Comparison of ENCODE assay signal across 22 mouse cellular contexts in genomic region chr11:66522376-66522775, GRCm38 (mm10). TPM values are rescaled to one million over a fixed set of nuclear protein-coding genes. Genes with fewer than 3 reads are reported as not detected.
DNase-seq lines count a peak whose midpoint lies in the region; ATAC-seq and TF ChIP-seq lines count a peak whose summit lies in the region.
"Had no signal": no experiment of that assay in that cellular context is flagged by ENCODE, and none has a peak within 500 bp of the region (broad histone marks: within the 10 kb centered on the region; RNA-seq: fewer than 3 reads in every experiment).

No protein-coding gene starts in this region.

- no peak for TF ChIP-seq EP300 in heart, adult 2 months (IDR thresholded peaks at IDR 0.05; ENCODE audit: insufficient read depth, low read depth, low read length)

- DNase-seq in forebrain, postnatal 0 days = peak; percentile 71
- DNase-seq in left cerebral cortex, postnatal 10 days (ENCODE audit: extremely low spot score in 1 of 2, low spot score in 2 of 2) = peak; percentile 20 to 32
- no peak for DNase-seq in left cerebral cortex, adult 2 months (ENCODE audit: extremely low spot score in 1 of 2, low spot score in 2 of 2)
- no peak for DNase-seq in hindbrain, postnatal 0 days (ENCODE audit: low spot score)
- no peak for DNase-seq in heart, adult 2 months
- DNase-seq: adrenal gland, postnatal 10 days; cerebellum, adult 18-20 months; cerebellum, postnatal 36 days; gastrocnemius, postnatal 25 days; heart, postnatal 14 days; liver; lung, adult 2 months; lung, postnatal 4 days; thymus, adult 18-20 months had no signal

- intact Hi-C loops in left cerebral cortex, postnatal 10 days (cut with DNase I) = loop anchor here (10.0 kb wide), 1 partner anchor 288 kb away; no protein-coding TSS in a partner anchor
- intact Hi-C loops in left cerebral cortex, adult 2 months (cut with DNase I) = loop anchor here (5.0 to 10.0 kb wide), 2 partner anchors 95 to 248 kb away; no protein-coding TSS in a partner anchor
- intact Hi-C loops in heart, adult 2 months (cut with DNase I) = no loop called here

- no peak for TF ChIP-seq CTCF in forebrain, postnatal 0 days (IDR thresholded peaks at IDR 0.05; ENCODE audit: low read depth)
- TF ChIP-seq CTCF in left cerebral cortex, adult 2 months (IDR thresholded peaks at IDR 0.05) = no peak
- no peak for TF ChIP-seq CTCF in hindbrain, postnatal 0 days (IDR thresholded peaks at IDR 0.05; ENCODE audit: low read depth)
- no peak for TF ChIP-seq CTCF in heart, adult 2 months (IDR thresholded peaks at IDR 0.05)

- H3K9ac ChIP-seq in forebrain, postnatal 0 days = no peak overlapping the region
- no peak overlapping the region for H3K9ac ChIP-seq in forebrain, embryonic 15.5 days (replicated peaks)
- no peak overlapping the region for H3K9ac ChIP-seq in hindbrain, postnatal 0 days (replicated peaks; ENCODE audit: low read length)
- no peak overlapping the region for H3K9ac ChIP-seq in neural tube, embryonic 14.5 days (replicated peaks; ENCODE audit: low read depth, low read length)
- no peak overlapping the region for H3K9ac ChIP-seq in heart, adult 2 months (ENCODE audit: low read depth, low read length)
- H3K9ac ChIP-seq: intestine, embryonic 15.5 days; kidney, embryonic 15.5 days had no signal

- H3K36me3 ChIP-seq in forebrain, postnatal 0 days (ENCODE audit: insufficient read depth) = no peaks in the 10 kb centered on the region
- H3K36me3 ChIP-seq in forebrain, embryonic 15.5 days = no peaks in the 10 kb centered on the region
- no peaks in the 10 kb centered on the region for H3K36me3 ChIP-seq in hindbrain, postnatal 0 days (ENCODE audit: insufficient read depth, low read length)
- no peaks in the 10 kb centered on the region for H3K36me3 ChIP-seq in neural tube, embryonic 14.5 days (ENCODE audit: control insufficient read depth, insufficient read depth, low read length)
- H3K36me3 ChIP-seq in heart, adult 2 months (ENCODE audit: control insufficient read depth, insufficient read depth, low read length) = no peaks in the 10 kb centered on the region
- H3K36me3 ChIP-seq: intestine, embryonic 15.5 days; kidney, embryonic 15.5 days had no signal

- ATAC-seq in forebrain, postnatal 0 days = peak; percentile 37
- no peak for ATAC-seq in forebrain, embryonic 15.5 days (replicated peaks)
- ATAC-seq in hindbrain, postnatal 0 days = no peak
- ATAC-seq in neural tube, embryonic 14.5 days (ENCODE audit: low read depth) = no peak
- no peak for ATAC-seq in megakaryocyte-erythroid progenitor cell, adult 5-6 weeks (replicated peaks; ENCODE audit: low FRiP score, low TSS enrichment, poor library complexity, severe bottlenecking)
- ATAC-seq: intestine, embryonic 15.5 days had no signal

- no peak overlapping the region for H3K27ac ChIP-seq in forebrain, postnatal 0 days (ENCODE audit: low read depth, low read length)
- H3K27ac ChIP-seq in forebrain, embryonic 15.5 days (replicated peaks) = no peak overlapping the region
- H3K27ac ChIP-seq in left cerebral cortex, adult 2 months = no peak overlapping the region
- no peak overlapping the region for H3K27ac ChIP-seq in hindbrain, postnatal 0 days
- H3K27ac ChIP-seq in neural tube, embryonic 14.5 days (ENCODE audit: low read depth, low read length) = no peak overlapping the region
- H3K27ac ChIP-seq in heart, adult 2 months = no peak overlapping the region
- H3K27ac ChIP-seq: intestine, embryonic 15.5 days; kidney, embryonic 15.5 days had no signal

- H3K4me1 ChIP-seq in forebrain, postnatal 0 days (ENCODE audit: insufficient read depth) = 0 out of 2 replicates have a peak, but pooled peaks cover 4% of the 10 kb centered on the region
- peaks cover 31% of the 10 kb centered on the region for H3K4me1 ChIP-seq in forebrain, embryonic 15.5 days
- no peaks in the 10 kb centered on the region for H3K4me1 ChIP-seq in hindbrain, postnatal 0 days (ENCODE audit: insufficient read depth, low read length)
- H3K4me1 ChIP-seq in neural tube, embryonic 14.5 days (ENCODE audit: control insufficient read depth, insufficient read depth, low read length) = peaks cover 8% of the 10 kb centered on the region
- no peaks in the 10 kb centered on the region for H3K4me1 ChIP-seq in heart, adult 2 months (ENCODE audit: control insufficient read depth, insufficient read depth, low read length)

- H3K9me3 ChIP-seq in forebrain, postnatal 0 days (ENCODE audit: low read length) = no peaks in the 10 kb centered on the region
- H3K9me3 ChIP-seq in forebrain, embryonic 15.5 days = no peaks in the 10 kb centered on the region
- H3K9me3 ChIP-seq in hindbrain, postnatal 0 days (ENCODE audit: low read length) = no peaks in the 10 kb centered on the region
- no peaks in the 10 kb centered on the region for H3K9me3 ChIP-seq in neural tube, embryonic 14.5 days (ENCODE audit: control insufficient read depth, low read length)
- H3K9me3 ChIP-seq: intestine, embryonic 15.5 days; kidney, embryonic 15.5 days had no signal

- H3K4me3 ChIP-seq in forebrain, postnatal 0 days (ENCODE audit: low read depth, low read length) = no peak overlapping the region
- no peak overlapping the region for H3K4me3 ChIP-seq in forebrain, embryonic 15.5 days
- no peak overlapping the region for H3K4me3 ChIP-seq in left cerebral cortex, adult 2 months
- no peak overlapping the region for H3K4me3 ChIP-seq in hindbrain, postnatal 0 days (ENCODE audit: low read length)
- no peak overlapping the region for H3K4me3 ChIP-seq in neural tube, embryonic 14.5 days (ENCODE audit: low read depth, low read length)
- H3K4me3 ChIP-seq in heart, adult 2 months = no peak overlapping the region
- H3K4me3 ChIP-seq: intestine, embryonic 15.5 days; kidney, embryonic 15.5 days had no signal

- peak overlapping the region; percentile 93 for H3K4me2 ChIP-seq in forebrain, postnatal 0 days (ENCODE audit: low read depth)
- no peak overlapping the region for H3K4me2 ChIP-seq in forebrain, embryonic 15.5 days (replicated peaks)
- peak overlapping the region; percentile 86 for H3K4me2 ChIP-seq in hindbrain, postnatal 0 days (ENCODE audit: low read depth, low read length)
- peak overlapping the region; percentile 80; the same call in 1 of the 2 replicates for H3K4me2 ChIP-seq in neural tube, embryonic 14.5 days (ENCODE audit: low read depth, low read length)
- H3K4me2 ChIP-seq: heart, embryonic 11.5 days; intestine, embryonic 15.5 days; kidney, embryonic 15.5 days had no signal

- WGBS in forebrain, postnatal 0 days = 64% methylated on average over 4 of the region's 4 CpGs
- WGBS in forebrain, embryonic 15.5 days = 57% methylated on average over 4 of the region's 4 CpGs
- 60% methylated on average over 4 of the region's 4 CpGs for WGBS in hindbrain, postnatal 0 days
- 79% methylated on average over 4 of the region's 4 CpGs for WGBS in neural tube, embryonic 14.5 days
- WGBS in heart, adult 2 months = 48% methylated on average over 4 of the region's 4 CpGs

- H3K79me2 ChIP-seq in heart, adult 2 months (replicated peaks; ENCODE audit: control insufficient read depth, insufficient read depth, low read length) = no peaks in the 10 kb centered on the region

- peaks cover 12% of the 10 kb centered on the region; the same call in 1 of the 2 replicates for H3K27me3 ChIP-seq in forebrain, postnatal 0 days (ENCODE audit: insufficient read depth, low read length)
- peaks cover 29% of the 10 kb centered on the region for H3K27me3 ChIP-seq in forebrain, embryonic 15.5 days
- peaks cover 16% of the 10 kb centered on the region for H3K27me3 ChIP-seq in hindbrain, postnatal 0 days (ENCODE audit: insufficient read depth, low read length)
- H3K27me3 ChIP-seq in neural tube, embryonic 14.5 days (ENCODE audit: control insufficient read depth, insufficient read depth, low read length) = peaks cover 7% of the 10 kb centered on the region; the same call in 1 of the 2 replicates
- H3K27me3 ChIP-seq in heart, adult 2 months (ENCODE audit: control insufficient read depth, insufficient read depth, low read length) = peaks cover 15% of the 10 kb centered on the region

- no peak for TF ChIP-seq POLR2A in heart, adult 2 months (IDR thresholded peaks at IDR 0.05; ENCODE audit: insufficient read depth, low read depth, low read length)

RNA-seq across cellular contexts. Expression of gene Shisa6, which starts 3.4 kb away (rescaled TPM):
- 7.0 and 10.0 TPM in 2 replicates for total RNA-seq in forebrain, postnatal 0 days (2014; rRNA removed)
- polyA plus RNA-seq in forebrain, postnatal 0 days (2015; fragmentation: Nextera tagmentation; extraction: Ambion mirVana) = 2.4 and 4.0 TPM in 2 replicates
- 1.8 TPM in 2 replicates for polyA plus RNA-seq in forebrain, embryonic 15.5 days (2015; fragmentation: Nextera tagmentation; extraction: Ambion mirVana)
- total RNA-seq in left cerebral cortex, postnatal 10 days (2021) = 10 to 100 TPM; 37.8 to 46.6 TPM
- total RNA-seq in left cerebral cortex, adult 2 months (2021) = 10 to 100 TPM; 18.6 to 22.2 TPM
- 12.6 and 17.8 TPM in 2 replicates for total RNA-seq in hindbrain, postnatal 0 days (2014; rRNA removed)
- polyA plus RNA-seq in hindbrain, postnatal 0 days (2015; fragmentation: Nextera tagmentation; extraction: Ambion mirVana) = 3.7 and 4.4 TPM in 2 replicates
- polyA plus RNA-seq in neural tube, embryonic 14.5 days (2014; fragmentation: Nextera tagmentation; extraction: Ambion mirVana) = 11.6 and 12.4 TPM in 2 replicates
- total RNA-seq in megakaryocyte-erythroid progenitor cell, adult 5-6 weeks (2014; fragmentation: Nextera tagmentation) = not detected in 2 replicates
- total RNA-seq in megakaryocyte-erythroid progenitor cell, adult 5-6 weeks (2017) = not detected in 2 replicates
- under 1 TPM; 0.31 to 0.66 TPM for total RNA-seq in heart, adult 2 months (2021)
- polyA plus RNA-seq in heart, adult 2 months (2012; rRNA removed) = 0.26 and 0.27 TPM in 2 replicates
- total RNA-seq: monocyte, adult 5-6 weeks; neutrophil, adult 5-6 weeks had no signal

Comparison
In these comparisons a context has a peak if more than half of its experiments do, and no peak if none do; other contexts are left out.
1. DNase-seq: peak in forebrain, postnatal 0 days (single experiment) and left cerebral cortex, postnatal 10 days (2 of 2); none in left cerebral cortex, adult 2 months (0 of 2), hindbrain, postnatal 0 days (single experiment) and heart, adult 2 months (0 of 2).